Mouse (Mus musculus): Measurements from ENCODE around the gene Igf1r.

DNA sequence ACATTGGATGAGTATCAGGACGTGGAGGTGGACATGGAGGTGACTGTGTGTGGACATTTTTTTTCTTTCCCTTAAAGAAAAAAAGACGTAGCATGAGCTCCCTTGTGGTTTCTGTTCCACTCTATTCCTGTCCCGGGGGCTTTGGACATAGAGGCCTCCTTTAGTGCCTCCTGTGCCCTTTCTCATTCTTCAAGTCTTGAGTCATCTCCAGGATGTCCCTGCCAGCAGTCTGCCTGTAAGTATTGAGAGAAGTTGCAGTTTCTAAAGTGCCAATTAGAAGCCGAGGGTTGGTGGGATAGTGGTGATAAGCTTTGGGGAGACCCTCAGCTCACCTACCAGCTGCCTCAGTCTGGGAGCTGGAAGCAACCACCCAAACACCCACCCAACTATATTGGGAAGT is 92.0 kb downstream of the Igf1r start:
- TF ChIP-seq CTCF (IDR thresholded peaks at IDR 0.05; ENCODE audit: control insufficient read depth, insufficient read depth, insufficient read length): no peak
- TF ChIP-seq MAX (IDR thresholded peaks at IDR 0.05): no peak
- TF ChIP-seq USF1 (IDR thresholded peaks at IDR 0.05; ENCODE audit: low read depth): no peak
- TF ChIP-seq CEBPB (IDR thresholded peaks at IDR 0.05; ENCODE audit: low read depth): no peak
- TF ChIP-seq MYOD1 (IDR thresholded peaks at IDR 0.05; ENCODE audit: control insufficient read depth, insufficient read length, low read depth): no peak
- TF ChIP-seq MYOG (IDR thresholded peaks at IDR 0.05; ENCODE audit: control insufficient read depth, extremely low read depth, insufficient read length): no peak
